Mouse (Mus musculus) forebrain, embryonic 15.5 days (tissue): ENCODE measurements around the gene Ywhaq. TPM values are rescaled to one million over a fixed set of nuclear protein-coding genes. Genes with fewer than 3 reads are reported as not detected.

Experiments
- ATAC-seq: fragments of 200-750 bp; cut with Nextera tagmentation; replicated peaks from 2 replicates; pipeline ENCODE4 v1.8.0; 2017; ENCODE audit warnings: mild to moderate bottlenecking, moderate TSS enrichment, moderate library complexity
- H3K27ac ChIP-seq: fragments of 300-500 bp; sonication (generic); replicated peaks from 2 replicates; pipeline ENCODE4 v1.5.1; 2015; ENCODE audit warnings: mild to moderate bottlenecking, inconsistent platforms
- H3K27me3 ChIP-seq: fragments of 300-500 bp; sonication (generic); 2 replicates; pipeline ENCODE4 v1.6.1; 2015; ENCODE audit warnings: inconsistent platforms
- H3K36me3 ChIP-seq: fragments of 300-500 bp; sonication (generic); 2 replicates; pipeline ENCODE4 v1.6.1; 2015; ENCODE audit warnings: mild to moderate bottlenecking, inconsistent platforms
- H3K4me1 ChIP-seq: fragments of 300-500 bp; sonication (generic); 2 replicates; pipeline ENCODE4 v1.6.1; 2015; ENCODE audit warnings: inconsistent platforms
- H3K4me2 ChIP-seq: fragments of 300-500 bp; sonication (generic); replicated peaks from 2 replicates; pipeline ENCODE4 v1.6.1; 2015; ENCODE audit warnings: mild to moderate bottlenecking, inconsistent platforms
- H3K4me3 ChIP-seq: fragments of 300-500 bp; sonication (generic); 2 replicates; pipeline ENCODE4 v1.5.1; 2015; ENCODE audit warnings: mild to moderate bottlenecking, inconsistent platforms
- H3K9ac ChIP-seq: fragments of 300-500 bp; sonication (generic); replicated peaks from 2 replicates; pipeline ENCODE4 v1.6.1; 2015; ENCODE audit warnings: mild to moderate bottlenecking, inconsistent platforms
- H3K9me3 ChIP-seq: fragments of 300-500 bp; sonication (generic); 2 replicates; pipeline ENCODE4 v1.6.1; 2016; ENCODE audit warnings: inconsistent platforms
- WGBS: fragments of 180-500 bp; shearing (Covaris S2); methylation state at CpG from one replicate; pipeline ENCODE4 v1.1.7; 2015; ENCODE audit warnings: mixed read lengths; 5-methylcytosine and 5-hydroxymethylcytosine counted together
- polyA plus RNA-seq: library from polyadenylated mRNA; unstranded; fragments of >200 nt; fragmentation: Nextera tagmentation; extraction: Ambion mirVana; gene quantifications from 2 replicates; pipeline ENCODE4 v1.2.1, GENCODE M21; 2015

The Ywhaq gene
- polyA plus RNA-seq, 1 experiment from 2014 or later = 1,143 TPM

GRCm38 (mm10) chr12:21362686-21363085 is 54.8 kb downstream of the Ywhaq start:
- ATAC-seq = no peak
- H3K9me3 ChIP-seq = no peaks in the 10 kb centered on the region
- no peaks in the 10 kb centered on the region for H3K4me1 ChIP-seq
- H3K4me3 ChIP-seq = no peak overlapping the region
- H3K9ac ChIP-seq = no peak overlapping the region
- 85% methylated on average over 2 of the region's 2 CpGs for WGBS
- no peak overlapping the region for H3K4me2 ChIP-seq
- no peaks in the 10 kb centered on the region for H3K27me3 ChIP-seq
- H3K36me3 ChIP-seq = no peaks in the 10 kb centered on the region
- H3K27ac ChIP-seq = no peak overlapping the region

- Histone ChIP-seq H3K9ac (no peak overlapping the region), H3K27ac (no peak overlapping the region), H3K4me1 (no peaks in the 10 kb centered on the region), H3K9me3 (no peaks in the 10 kb centered on the region), H3K27me3 (no peaks in the 10 kb centered on the region), H3K4me3 (no peak overlapping the region), H3K36me3 (peaks cover 24% of the 10 kb centered on the region), H3K4me2 (no peak overlapping the region)
- WGBS = 98% methylated on average over 8 of the region's 8 CpGs
- no peak for ATAC-seq
Measured at GRCm38 (mm10) chr12:21353681-21354080, 63.8 kb downstream of the Ywhaq start.

- peaks cover 35% of the 10 kb centered on the region for H3K36me3 ChIP-seq
- H3K4me2 ChIP-seq = no peak overlapping the region
- no peak overlapping the region for H3K4me3 ChIP-seq
- ATAC-seq = no peak
- H3K9me3 ChIP-seq = no peaks in the 10 kb centered on the region
- H3K4me1 ChIP-seq = no peaks in the 10 kb centered on the region
- H3K27me3 ChIP-seq = no peaks in the 10 kb centered on the region
- no peak overlapping the region for H3K9ac ChIP-seq
- H3K27ac ChIP-seq = no peak overlapping the region
- WGBS = 7% methylated on average over 7 of the region's 7 CpGs
Measured at GRCm38 (mm10) chr12:21350113-21350876, 67.1 kb downstream of the Ywhaq start.

- Histone ChIP-seq H3K27me3 (no peaks in the 10 kb centered on the region), H3K4me3 (no peak overlapping the region), H3K4me2 (no peak overlapping the region), H3K9me3 (no peaks in the 10 kb centered on the region), H3K36me3 (peaks cover 30% of the 10 kb centered on the region), H3K9ac (no peak overlapping the region), H3K27ac (no peak overlapping the region), H3K4me1 (no peaks in the 10 kb centered on the region)
- no peak for ATAC-seq
- WGBS = 82% methylated on average over 7 of the region's 7 CpGs
Measured at GRCm38 (mm10) chr12:21346972-21347371, 70.5 kb downstream of the Ywhaq start.

GRCm38 (mm10) chr12:21340674-21341073 is 76.8 kb downstream of the Ywhaq start:
- 94% methylated on average over 5 of the region's 5 CpGs for WGBS
- Histone ChIP-seq H3K4me1 (no peaks in the 10 kb centered on the region), H3K9me3 (no peaks in the 10 kb centered on the region), H3K4me2 (no peak overlapping the region), H3K27ac (no peak overlapping the region), H3K36me3 (peaks cover 47% of the 10 kb centered on the region), H3K9ac (no peak overlapping the region), H3K27me3 (no peaks in the 10 kb centered on the region), H3K4me3 (no peak overlapping the region)
- no peak for ATAC-seq

Other genes starting within 250 kb of the Ywhaq start
- 116 and 117 TPM in 2 replicates for gene Cpsf3, start 132.2 kb downstream of the Ywhaq start, polyA plus RNA-seq
- 40.0 and 40.4 TPM in 2 replicates for gene Itgb1bp1, start 131.4 kb downstream of the Ywhaq start, polyA plus RNA-seq
- gene Iah1, start 101.2 kb downstream of the Ywhaq start, polyA plus RNA-seq = 44.3 and 51.1 TPM in 2 replicates
- 19.4 and 20.0 TPM in 2 replicates for gene Adam17, start 44.0 kb downstream of the Ywhaq start, polyA plus RNA-seq